Mouse (Mus musculus) thymus, adult 2 months (tissue): ENCODE data around the gene Pbx1. TPM values are rescaled to one million over a fixed set of nuclear protein-coding genes. Genes with fewer than 3 reads are reported as not detected.

Experiments
- DNase-seq: peaks from one replicate; pipeline ENCODE4 v3.0.0; 2021
- H3K27ac ChIP-seq: fragments of 200-500 bp; 2 replicates; pipeline ENCODE4 v1.5.1; 2012; ENCODE audit warnings: low read length, control low read depth; ENCODE audit not compliant: control insufficient read depth, insufficient read depth
- H3K27me3 ChIP-seq: fragments of 200-500 bp; 2 replicates; pipeline ENCODE4 v1.6.1; 2012; ENCODE audit warnings: mild to moderate bottlenecking, low read length, moderate library complexity, mixed read lengths; ENCODE audit not compliant: control insufficient read depth, insufficient read depth
- H3K36me3 ChIP-seq: fragments of 200-500 bp; 2 replicates; pipeline ENCODE4 v1.6.1; 2012; ENCODE audit warnings: mild to moderate bottlenecking, low read length, moderate library complexity; ENCODE audit not compliant: control insufficient read depth, insufficient read depth
- H3K4me1 ChIP-seq: fragments of 200-500 bp; replicated peaks from 2 replicates; pipeline ENCODE4 v1.6.1; 2012; ENCODE audit warnings: low read length; ENCODE audit not compliant: control insufficient read depth, insufficient read depth
- H3K4me3 ChIP-seq: fragments of 200-500 bp; 2 replicates; pipeline ENCODE4 v1.5.1; 2012; ENCODE audit warnings: mild to moderate bottlenecking, low read length, control low read depth, moderate library complexity; ENCODE audit not compliant: control insufficient read depth, insufficient read depth
- CTCF ChIP-seq: fragments of 200-500 bp; IDR thresholded peaks from 2 replicates; pipeline ENCODE4 v1.5.1; 2012; ENCODE audit warnings: mild to moderate bottlenecking, control low read depth, low read length, moderate library complexity, borderline replicate concordance; ENCODE audit not compliant: control insufficient read depth, poor library complexity, insufficient read depth; ENCODE audit errors: extremely low read depth
- POLR2A ChIP-seq: fragments of 200-500 bp; IDR thresholded peaks from 2 replicates; pipeline ENCODE4 v1.6.1; 2012; ENCODE audit warnings: mild to moderate bottlenecking, low read length, control low read depth, moderate library complexity; ENCODE audit not compliant: control insufficient read depth, poor library complexity, insufficient read depth; ENCODE audit errors: extremely low read depth
- WGBS: fragments of 180-500 bp; shearing (Covaris S2); methylation state at CpG from one replicate; pipeline ENCODE4 v1.1.7; 2018; 5-methylcytosine and 5-hydroxymethylcytosine counted together
- polyA plus RNA-seq: library from polyadenylated mRNA; depleted of rRNA; stranded (reverse); fragments of >200 nt; gene quantifications from 2 replicates; pipeline ENCODE4 v1.2.3, GENCODE M21; 2012

Pbx1 gene
- polyA plus RNA-seq, 1 experiment, result 13.0 TPM

GRCm38 (mm10) chr1:168410611-168411010 is 21.5 kb downstream of the Pbx1 start:
- WGBS, result 88% methylated on average over 10 of the region's 10 CpGs
- no peak overlapping the region for H3K27ac ChIP-seq

GRCm38 (mm10) chr1:168410054-168410453 is 22.0 kb downstream of the Pbx1 start:
- TF ChIP-seq CTCF (no peak), POLR2A (no peak)
- Histone ChIP-seq H3K36me3 (no peaks in the 10 kb centered on the region), H3K27me3 (no peaks in the 10 kb centered on the region), H3K4me3 (no peak overlapping the region), H3K27ac (no peak overlapping the region), H3K4me1 (no peaks in the 10 kb centered on the region)
- WGBS, result 95% methylated on average over 1 of the region's 1 CpGs
- no peak for DNase-seq

More at GRCm38 (mm10) chr1:168410611-168411010, 21.5 kb downstream of the Pbx1 start:
- Histone ChIP-seq H3K4me3 (no peak overlapping the region), H3K36me3 (no peaks in the 10 kb centered on the region), H3K4me1 (no peaks in the 10 kb centered on the region), H3K27me3 (no peaks in the 10 kb centered on the region)
- DNase-seq, result no peak
- TF ChIP-seq POLR2A, result no peak
- no peak for TF ChIP-seq CTCF

GRCm38 (mm10) chr1:168408757-168409156 is 23.3 kb downstream of the Pbx1 start:
- Histone ChIP-seq H3K4me1 (no peaks in the 10 kb centered on the region), H3K4me3 (no peak overlapping the region), H3K36me3 (no peaks in the 10 kb centered on the region), H3K27me3 (no peaks in the 10 kb centered on the region), H3K27ac (no peak overlapping the region)
- whole genome bisulfite sequencing, result 94% methylated on average over 10 of the region's 10 CpGs
- DNase-seq, result no peak
- TF ChIP-seq CTCF (no peak), POLR2A (no peak)

DNA sequence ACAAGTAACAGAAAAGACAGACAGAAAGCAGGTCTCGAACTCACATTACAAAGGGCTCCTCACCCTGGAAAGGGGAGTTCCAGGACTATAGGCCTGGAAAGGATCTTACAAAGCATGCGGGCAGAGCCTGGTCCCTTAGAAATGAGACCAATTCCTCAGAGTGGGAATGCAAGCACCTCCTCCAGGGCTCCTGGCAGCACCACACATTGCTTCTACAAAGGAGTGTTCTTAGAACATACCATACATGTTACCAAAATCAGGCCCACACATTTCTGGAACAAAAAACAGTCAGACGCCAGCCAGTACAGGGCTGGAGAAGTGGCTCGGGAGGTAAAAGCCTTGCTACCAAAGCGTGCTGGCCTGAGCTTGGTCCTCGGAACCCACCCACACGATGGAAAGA is 24.1 kb downstream of the Pbx1 start:
- H3K4me1 ChIP-seq, result no peaks in the 10 kb centered on the region
- no peaks in the 10 kb centered on the region for H3K27me3 ChIP-seq
- H3K4me3 ChIP-seq, result no peak overlapping the region
- WGBS, result 95% methylated on average over 7 of the region's 7 CpGs
- no peaks in the 10 kb centered on the region for H3K36me3 ChIP-seq
- no peak for TF ChIP-seq POLR2A
- TF ChIP-seq CTCF, result no peak
- no peak overlapping the region for H3K27ac ChIP-seq
- no peak for DNase-seq

- TF ChIP-seq POLR2A, result no peak
- no peak for TF ChIP-seq CTCF
- DNase-seq, result no peak
- Histone ChIP-seq H3K4me1 (no peaks in the 10 kb centered on the region), H3K36me3 (no peaks in the 10 kb centered on the region), H3K27me3 (no peaks in the 10 kb centered on the region), H3K4me3 (no peak overlapping the region), H3K27ac (no peak overlapping the region)
- 91% methylated on average over 8 of the region's 8 CpGs for WGBS
Measured at GRCm38 (mm10) chr1:168406291-168406675, 25.8 kb downstream of the Pbx1 start.

DNA sequence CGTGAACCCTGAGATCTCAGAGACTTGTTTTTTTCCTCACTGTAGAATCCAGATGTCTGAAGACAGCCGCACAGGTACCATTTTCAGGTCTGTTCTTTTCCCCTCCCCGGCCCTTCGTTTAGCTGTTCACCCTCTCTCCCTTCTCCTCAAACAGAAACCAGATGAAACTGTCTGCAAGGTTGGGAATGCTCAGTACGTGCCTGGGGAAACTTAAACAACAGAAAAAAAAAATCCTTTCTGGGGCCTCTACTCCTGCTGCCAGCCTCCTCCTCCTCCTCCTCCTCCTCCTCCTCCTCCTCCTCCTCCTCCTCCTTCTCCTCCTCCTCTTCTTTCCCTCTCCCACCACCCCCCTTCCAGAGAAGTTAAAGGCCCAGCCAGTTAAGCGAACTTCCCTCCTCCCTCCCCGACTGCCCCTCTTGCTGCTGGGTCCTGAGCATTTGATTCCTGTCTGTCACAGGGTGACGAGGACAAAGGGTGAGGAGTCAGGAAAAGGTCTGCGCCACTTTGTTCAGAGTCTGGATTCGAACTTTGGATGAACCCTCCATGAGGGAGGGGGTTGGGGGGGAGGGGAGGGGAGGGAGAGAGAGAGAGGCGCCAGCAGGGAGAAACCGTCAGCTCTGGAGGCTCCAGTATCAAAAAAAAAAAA is 26.3 kb downstream of the Pbx1 start:
- Histone ChIP-seq H3K4me3 (no peak overlapping the region), H3K27me3 (no peaks in the 10 kb centered on the region), H3K27ac (no peak overlapping the region), H3K4me1 (no peaks in the 10 kb centered on the region), H3K36me3 (no peaks in the 10 kb centered on the region)
- TF ChIP-seq CTCF, result no peak
- no peak for TF ChIP-seq POLR2A
- no peak for DNase-seq
- 86% methylated on average over 12 of the region's 12 CpGs for WGBS

DNA sequence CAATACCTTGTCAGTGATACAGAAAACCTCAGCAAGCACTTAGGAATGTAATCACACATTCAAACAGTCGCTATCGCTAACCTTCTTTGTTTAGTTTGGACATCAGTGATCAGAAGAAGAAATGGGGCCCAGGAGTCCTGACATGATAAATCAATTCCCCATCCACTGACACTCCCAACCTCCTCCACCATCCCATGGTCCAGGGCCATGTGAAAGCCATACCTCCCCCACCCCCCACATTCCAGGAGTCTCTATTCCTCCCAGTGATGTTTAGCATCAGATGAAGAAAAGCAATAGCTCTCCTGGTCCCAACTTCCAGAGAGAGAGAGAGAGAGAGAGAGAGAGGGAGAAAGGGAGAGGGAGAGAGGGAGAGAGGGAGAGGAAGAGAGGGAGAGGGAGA is 28.5 kb downstream of the Pbx1 start:
- Histone ChIP-seq H3K4me1 (no peaks in the 10 kb centered on the region), H3K27ac (no peak overlapping the region), H3K27me3 (no peaks in the 10 kb centered on the region), H3K4me3 (no peak overlapping the region), H3K36me3 (no peaks in the 10 kb centered on the region)
- DNase-seq, result no peak
- no peak for TF ChIP-seq POLR2A
- TF ChIP-seq CTCF, result no peak
- 94% methylated on average over 2 of the region's 2 CpGs for WGBS
